Mouse (Mus musculus): ENCODE measurements around the gene Adgrl1. TPM values are rescaled to one million over a fixed set of nuclear protein-coding genes. Genes with fewer than 3 reads are reported as not detected.
A peak's percentile ranks its signal among the peaks of the same experiment; 100 is the strongest.

Adgrl1 gene
- total RNA-seq, 2 experiments from 2014 or later: 397 to 418 TPM

DNA sequence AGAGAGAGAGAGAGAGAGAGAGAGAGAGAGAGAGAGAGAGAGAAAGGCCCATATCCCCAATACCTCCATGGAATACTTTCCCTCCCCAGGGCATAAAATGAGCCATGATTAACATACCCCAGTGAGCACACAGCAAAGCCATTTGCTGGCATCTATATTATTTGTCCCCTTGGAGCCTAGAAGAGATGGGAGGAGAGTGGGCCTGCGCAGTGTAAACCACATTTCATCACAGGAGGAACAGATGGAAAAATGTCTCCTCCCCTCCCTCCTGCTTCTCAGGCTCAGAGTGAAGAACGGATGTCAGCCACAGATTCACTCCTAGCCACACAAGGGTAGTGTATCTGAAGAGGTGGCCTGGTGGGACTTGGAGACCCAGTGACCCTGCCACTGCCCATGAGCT, 11.5 kb upstream of the Adgrl1 start:
- no peak overlapping the region for H3K4me3 ChIP-seq
- intact Hi-C loops (cut with DNase I): no loop called here
- DNase-seq (ENCODE audit: extremely low spot score in 1 of 2, low spot score in 2 of 2): no peak
- H3K27ac ChIP-seq: no peak overlapping the region
- TF ChIP-seq CTCF (IDR thresholded peaks at IDR 0.05): no peak

DNA sequence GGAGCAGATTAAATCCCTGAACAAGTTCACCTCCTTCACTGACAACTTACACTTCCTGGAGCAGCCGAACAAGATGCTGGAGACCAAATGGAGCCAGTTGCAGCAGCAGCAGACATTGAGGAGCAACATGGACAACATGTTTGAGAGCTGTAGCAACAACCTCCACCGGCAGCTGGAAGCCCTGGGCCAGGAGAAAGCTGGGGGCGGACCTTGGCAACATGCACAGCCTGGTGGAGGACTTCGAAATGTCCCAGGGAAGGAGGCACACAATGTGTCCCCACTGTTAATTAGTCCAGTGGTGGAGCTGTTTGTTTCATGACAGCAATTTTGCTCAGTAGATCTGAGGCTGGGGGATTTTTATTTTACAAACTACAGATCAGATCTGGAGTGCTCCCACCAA, 7.8 kb upstream of the Adgrl1 start:
- Histone ChIP-seq H3K4me3 (no peak overlapping the region), H3K27ac (no peak overlapping the region)
- DNase-seq (ENCODE audit: extremely low spot score in 1 of 2, low spot score in 2 of 2): no peak
- TF ChIP-seq CTCF (IDR thresholded peaks at IDR 0.05): no peak
- intact Hi-C loops (cut with DNase I): loop anchor here (2.0 kb wide), 1 partner anchor 167 kb away; no protein-coding TSS in a partner anchor

DNA sequence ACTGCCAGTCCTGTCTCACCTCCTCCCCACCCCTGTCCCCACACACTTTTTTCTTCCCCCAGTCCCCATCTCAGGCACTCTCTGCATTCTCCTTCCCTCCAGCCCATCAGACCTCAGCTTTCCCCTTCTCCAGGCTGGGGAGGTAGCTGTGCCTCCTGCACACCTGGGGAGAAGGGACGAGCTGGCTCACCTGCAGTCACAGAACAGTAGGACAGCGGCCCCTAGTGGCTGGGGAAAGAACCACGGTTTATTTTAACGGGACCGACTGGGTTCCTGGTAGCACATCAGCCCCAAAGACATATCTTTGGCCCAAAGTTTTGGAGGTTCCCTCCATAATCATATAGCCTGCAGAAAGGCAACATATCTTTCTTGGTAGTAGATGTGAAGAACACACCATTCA, 6.0 kb upstream of the Adgrl1 start:
- H3K27ac ChIP-seq: no peak overlapping the region
- intact Hi-C loops (cut with DNase I): loop anchor here (1.0 to 2.0 kb wide), 3 partner anchors 111 to 231 kb away; no protein-coding TSS in a partner anchor
- peak; percentile 89 for TF ChIP-seq CTCF (IDR thresholded peaks at IDR 0.05)
- H3K4me3 ChIP-seq: no peak overlapping the region
- DNase-seq (ENCODE audit: extremely low spot score in 1 of 2, low spot score in 2 of 2): peak; percentile 79 to 89

DNA sequence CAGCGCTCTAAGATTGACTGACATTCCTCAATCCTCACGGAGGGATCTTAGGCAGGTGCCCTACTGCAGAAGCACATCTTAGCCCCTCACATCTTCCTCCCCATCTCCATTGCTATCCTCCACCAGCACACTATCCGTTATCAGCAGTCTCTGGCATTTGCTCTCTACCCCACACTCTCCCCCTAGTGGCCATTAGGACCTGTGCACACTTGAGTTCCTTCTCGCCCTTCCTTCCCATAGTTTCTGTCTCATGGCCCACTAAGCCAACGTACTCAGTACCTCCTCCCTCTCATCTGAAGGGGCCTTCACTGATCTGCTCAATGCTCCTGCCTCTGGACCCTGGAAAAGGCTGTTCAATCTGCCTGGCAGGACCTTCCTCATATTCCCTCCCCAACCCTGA, 4.0 kb upstream of the Adgrl1 start:
- no peak overlapping the region for H3K4me3 ChIP-seq
- DNase-seq (ENCODE audit: extremely low spot score in 1 of 2, low spot score in 2 of 2): peak in 1 of 2 experiments; percentile 33
- intact Hi-C loops (cut with DNase I): loop anchor here (2.0 to 5.0 kb wide), 2 partner anchors 233 to 289 kb away; partner anchors contain the start of genes Dnajb1 and Tecr
- H3K27ac ChIP-seq: no peak overlapping the region
- peak; percentile 90 for TF ChIP-seq CTCF (IDR thresholded peaks at IDR 0.05)

DNA sequence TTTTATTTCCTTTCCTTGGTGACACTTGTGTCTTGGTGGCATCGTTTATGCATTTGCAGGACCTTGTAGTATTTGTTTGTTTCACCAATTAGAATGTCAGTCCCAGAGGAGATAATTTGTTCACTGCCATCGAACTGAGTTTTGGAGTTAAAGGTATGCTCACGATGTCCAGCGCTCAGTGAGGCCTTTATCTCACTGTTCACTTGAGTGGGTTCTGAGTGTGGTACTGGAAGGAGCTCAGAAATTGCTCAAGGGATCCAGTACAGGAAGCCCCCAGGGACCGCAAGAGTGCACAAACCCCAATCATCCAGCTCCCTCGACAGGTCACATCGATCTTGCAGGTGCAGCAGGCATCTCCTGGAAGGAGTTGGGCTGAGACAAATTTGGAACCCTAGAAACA, 3.4 kb upstream of the Adgrl1 start:
- no peak overlapping the region for H3K27ac ChIP-seq
- intact Hi-C loops (cut with DNase I): loop anchor here (5.0 kb wide), 1 partner anchor 289 kb away; the partner anchor contains the start of genes Dnajb1 and Tecr
- TF ChIP-seq CTCF (IDR thresholded peaks at IDR 0.05): no peak
- no peak for DNase-seq (ENCODE audit: extremely low spot score in 1 of 2, low spot score in 2 of 2)
- no peak overlapping the region for H3K4me3 ChIP-seq

DNA sequence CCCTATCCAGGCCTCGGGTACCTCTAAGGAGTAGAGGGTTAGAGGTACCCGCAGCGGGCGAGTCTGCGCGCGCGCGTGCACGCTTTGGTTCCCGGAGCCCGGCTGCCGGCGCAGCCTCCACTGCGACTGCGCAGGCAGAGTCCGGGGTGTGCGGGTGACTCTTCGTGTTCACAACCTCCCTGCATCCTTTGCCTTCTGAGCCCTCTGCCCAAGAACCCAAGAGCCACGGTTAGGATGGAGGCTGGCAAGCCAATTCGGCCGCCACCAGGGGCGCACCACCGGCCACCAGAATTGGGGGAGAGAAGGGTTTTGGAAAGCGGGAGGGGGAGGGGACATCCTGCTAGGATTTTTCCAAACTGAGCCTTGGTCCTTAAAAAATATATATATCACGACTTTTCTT, 2.7 kb upstream of the Adgrl1 start:
- intact Hi-C loops (cut with DNase I): loop anchor here (5.0 kb wide), 1 partner anchor 290 kb away; the partner anchor contains the start of genes Dnajb1 and Tecr
- TF ChIP-seq CTCF (IDR thresholded peaks at IDR 0.05): peak; percentile 63
- Histone ChIP-seq H3K27ac (peak overlapping the region; percentile 66), H3K4me3 (peak overlapping the region; percentile 34)
- peak; percentile 65 to 73 for DNase-seq (ENCODE audit: extremely low spot score in 1 of 2, low spot score in 2 of 2)

DNA sequence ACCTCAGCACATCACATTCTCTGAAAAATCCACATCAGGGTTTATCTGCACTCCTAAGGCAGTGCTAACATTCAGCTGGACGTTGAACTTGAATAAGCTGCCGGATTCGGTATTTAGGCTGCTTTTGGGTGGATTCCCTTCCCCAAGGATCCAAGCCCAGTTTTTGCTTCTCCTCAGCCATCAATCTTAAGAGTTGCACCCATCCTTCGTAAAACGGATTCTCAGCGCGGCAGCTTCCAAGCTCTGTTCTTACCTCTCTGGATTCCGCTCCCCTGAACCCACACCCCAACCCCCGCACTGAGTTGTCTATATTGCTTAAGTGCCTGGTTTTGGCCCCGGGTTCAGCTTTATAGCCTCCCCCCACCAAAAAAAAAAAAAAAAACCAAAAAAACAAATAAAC, 1.4 kb upstream of the Adgrl1 start:
- Histone ChIP-seq H3K27ac (peak overlapping the region; percentile 97), H3K4me3 (peak overlapping the region; percentile 94)
- intact Hi-C loops (cut with DNase I): loop anchor here (2.0 to 5.0 kb wide), 3 partner anchors 24 to 291 kb away; partner anchors contain the start of genes Dnajb1, Samd1 and Tecr
- peak in 1 of 2 experiments; percentile 30 for DNase-seq (ENCODE audit: extremely low spot score in 1 of 2, low spot score in 2 of 2)
- no peak for TF ChIP-seq CTCF (IDR thresholded peaks at IDR 0.05)

DNA sequence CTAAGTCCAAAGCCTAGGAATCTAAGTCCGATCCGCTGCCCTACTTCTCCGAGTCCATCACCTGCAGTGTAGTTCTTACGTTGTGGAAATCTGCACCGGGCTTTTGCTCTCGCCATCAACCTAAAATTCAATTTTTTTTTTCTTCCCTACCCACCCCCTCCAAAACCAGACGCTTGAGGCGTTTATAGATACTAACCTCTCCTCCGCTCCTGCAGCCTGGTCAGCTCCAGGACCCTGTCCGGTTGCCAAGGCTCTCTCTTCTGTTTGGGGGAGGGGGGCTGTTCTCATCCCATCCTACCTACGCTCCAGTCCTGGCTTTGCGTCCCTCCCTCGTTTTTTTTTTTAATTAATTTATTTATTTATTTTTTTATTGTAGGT, 931 bp upstream of the Adgrl1 start:
- no peak for TF ChIP-seq CTCF (IDR thresholded peaks at IDR 0.05)
- H3K4me3 ChIP-seq: peak overlapping the region; percentile 94
- DNase-seq (ENCODE audit: extremely low spot score in 1 of 2, low spot score in 2 of 2): peak; percentile 61 to 64
- peak overlapping the region; percentile 97 for H3K27ac ChIP-seq
- intact Hi-C loops (cut with DNase I): loop anchor here (1.0 to 5.0 kb wide), 5 partner anchors 17 to 292 kb away; partner anchors contain the start of genes Asf1b, Dnajb1, Gm10644 and Samd1

DNA sequence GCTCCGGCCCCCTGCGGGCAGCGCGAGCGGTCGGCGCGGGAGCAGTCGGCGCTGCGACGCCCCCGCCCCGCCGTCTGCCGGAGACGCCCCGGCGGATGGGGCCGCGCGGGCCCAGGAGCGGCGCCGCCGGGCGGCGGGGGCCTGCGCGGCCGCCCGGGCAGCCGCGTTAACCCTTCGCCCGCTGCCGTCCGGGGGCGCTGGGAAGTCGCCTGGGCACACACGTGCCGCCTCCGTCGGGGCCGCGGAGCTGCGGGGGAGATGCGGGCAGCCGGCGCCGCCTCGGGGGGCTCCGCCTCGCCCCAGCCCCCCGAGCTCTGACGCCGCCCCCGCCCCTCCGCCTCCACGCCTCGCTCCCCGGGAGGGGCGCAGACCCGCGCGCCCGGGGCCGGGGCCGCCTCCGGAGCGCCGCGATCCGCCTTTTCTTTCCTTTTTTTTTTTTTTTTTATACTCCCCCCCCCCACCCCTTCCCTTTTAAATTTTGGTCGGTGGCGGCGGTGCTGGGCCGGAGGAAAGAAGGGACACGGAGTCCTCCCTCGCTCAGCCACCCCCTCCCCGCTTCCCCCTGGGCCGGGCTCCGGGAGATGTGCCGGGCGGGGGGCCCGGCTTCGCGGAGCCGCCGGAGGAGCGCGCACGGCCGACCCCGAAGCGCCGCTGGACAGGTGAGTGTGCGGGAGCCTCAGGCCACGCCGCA, 506 bp downstream of the Adgrl1 start:
- no peak for TF ChIP-seq CTCF (IDR thresholded peaks at IDR 0.05)
- intact Hi-C loops (cut with DNase I): loop anchor here (1.0 kb wide), 1 partner anchor 21 kb away; no protein-coding TSS in a partner anchor
- peak overlapping the region; percentile 94 for H3K4me3 ChIP-seq
- DNase-seq (ENCODE audit: extremely low spot score in 1 of 2, low spot score in 2 of 2): peak in 1 of 2 experiments; percentile 47
- peak overlapping the region; percentile 97 for H3K27ac ChIP-seq

DNA sequence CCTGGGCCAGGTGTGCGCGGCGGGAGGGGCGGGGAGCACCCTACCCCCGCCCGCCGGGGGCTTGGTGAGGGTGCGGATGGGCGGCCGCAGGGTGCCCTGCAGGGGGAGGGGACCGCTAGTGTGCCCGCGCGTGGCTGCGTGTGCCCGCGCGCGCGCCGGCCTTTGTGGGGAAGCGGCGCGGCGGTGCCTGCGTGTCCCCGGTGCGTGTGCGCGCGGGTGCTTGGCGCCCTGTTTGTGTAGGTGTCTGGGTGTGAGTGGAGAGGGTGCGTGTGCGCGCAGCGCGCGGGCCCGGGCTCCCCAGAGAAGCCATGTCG, 1.0 kb downstream of the Adgrl1 start:
- intact Hi-C loops (cut with DNase I): loop anchor here (1.0 kb wide), 1 partner anchor 20 kb away; no protein-coding TSS in a partner anchor
- no peak for TF ChIP-seq CTCF (IDR thresholded peaks at IDR 0.05)
- Histone ChIP-seq H3K4me3 (peak overlapping the region; percentile 94), H3K27ac (peak overlapping the region; percentile 97)
- peak; percentile 78 to 82 for DNase-seq (ENCODE audit: extremely low spot score in 1 of 2, low spot score in 2 of 2)

DNA sequence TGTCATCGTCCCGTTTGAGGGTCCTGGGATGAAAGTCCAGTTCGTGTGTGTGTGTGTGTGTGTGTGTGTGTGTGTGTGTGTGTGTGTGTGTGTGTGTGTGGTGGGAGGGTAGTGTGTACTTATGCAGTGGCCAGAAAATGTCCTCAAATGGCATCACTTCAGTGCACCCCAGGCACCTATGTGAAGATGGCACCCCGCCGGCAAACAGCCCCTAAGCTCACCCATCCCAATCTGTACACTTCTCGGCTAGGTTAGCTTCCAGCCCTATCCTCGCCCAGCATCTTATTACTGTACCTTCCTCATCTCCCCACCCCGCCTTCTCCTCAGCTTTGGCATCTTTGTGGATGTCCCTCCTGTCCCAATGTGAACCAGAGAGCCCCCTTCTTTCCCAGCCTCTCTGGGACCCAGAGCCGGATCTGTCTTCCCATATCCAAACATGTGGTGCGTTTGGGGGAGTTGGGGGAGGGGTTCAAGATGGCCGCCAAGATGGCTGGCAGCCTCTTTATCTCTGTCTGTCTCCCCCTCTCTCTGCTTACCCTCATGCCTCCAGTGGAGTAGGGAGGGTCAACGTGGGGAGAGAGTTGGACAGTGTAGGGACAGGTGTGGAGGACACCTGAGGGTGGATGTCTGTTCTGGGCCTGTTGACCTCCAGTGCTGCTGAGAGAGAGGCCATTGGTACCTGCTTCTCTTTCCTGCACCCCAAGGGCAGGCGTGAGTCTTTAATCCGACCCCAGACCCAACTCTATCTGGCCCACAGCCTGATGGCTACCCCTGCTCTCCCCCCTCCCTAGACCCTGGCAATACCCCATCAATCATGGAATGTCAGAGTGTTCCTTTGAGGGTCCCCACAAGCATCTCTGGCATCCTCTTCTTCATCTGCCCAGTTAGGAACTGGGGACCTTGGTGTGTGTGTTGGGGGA, 1.9 kb downstream of the Adgrl1 start:
- DNase-seq (ENCODE audit: extremely low spot score in 1 of 2, low spot score in 2 of 2): peak in 1 of 2 experiments; percentile 31
- TF ChIP-seq CTCF (IDR thresholded peaks at IDR 0.05): no peak
- intact Hi-C loops (cut with DNase I): no loop called here
- Histone ChIP-seq H3K27ac (peak overlapping the region; percentile 61), H3K4me3 (peak overlapping the region; percentile 94)

Data from left cerebral cortex, adult 2 months (tissue).